Mouse (Mus musculus): ENCODE data around the gene Cdkal1.

DNA sequence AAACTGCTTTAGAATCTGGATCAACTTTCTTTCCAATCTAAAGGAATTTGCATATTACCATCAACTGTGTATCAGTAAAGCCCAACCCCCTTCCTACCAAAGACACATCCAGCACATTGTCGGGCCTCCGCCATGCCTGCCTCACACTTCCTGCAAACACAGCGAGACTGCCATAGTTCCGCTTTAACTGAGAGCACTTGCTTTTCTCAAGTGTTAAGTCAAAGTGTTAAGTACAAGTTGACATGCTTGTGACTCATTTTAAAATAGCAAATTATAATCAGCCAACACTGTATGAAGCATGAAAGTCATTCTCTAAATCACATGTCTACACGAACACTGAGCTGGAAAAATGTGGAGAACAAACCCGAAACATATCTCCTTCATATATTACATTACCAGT is 305.3 kb downstream of the Cdkal1 start:
- no peak for TF ChIP-seq CTCF (IDR thresholded peaks at IDR 0.05; ENCODE audit: control insufficient read depth, insufficient read depth, insufficient read length)
- TF ChIP-seq MAX (IDR thresholded peaks at IDR 0.05) = no peak
